Mouse (Mus musculus) embryonic facial prominence, embryonic 14.5 days (tissue): Measurements from ENCODE around the gene Ints12. TPM values are rescaled to one million over a fixed set of nuclear protein-coding genes. Genes with fewer than 3 reads are reported as not detected.

ENCODE experiments used
- ATAC-seq: fragments of 200-750 bp; cut with Nextera tagmentation; 2 replicates; pipeline ENCODE4 v1.8.0; 2017; ENCODE audit warnings: low read depth, moderate number of reproducible peaks, moderate TSS enrichment
- DNase-seq: peaks from one replicate; pipeline ENCODE4 v3.0.0-alpha.2; 2015; ENCODE audit warnings: low spot score
- H3K27ac ChIP-seq: fragments of 300-500 bp; sonication (generic); replicated peaks from 2 replicates; pipeline ENCODE4 v1.5.1; 2014; ENCODE audit warnings: low read depth, mild to moderate bottlenecking, low read length, moderate library complexity
- H3K27me3 ChIP-seq: fragments of 300-500 bp; sonication (generic); replicated peaks from 2 replicates; pipeline ENCODE4 v1.6.1; 2014; ENCODE audit warnings: low read length; ENCODE audit not compliant: control insufficient read depth, insufficient read depth
- H3K36me3 ChIP-seq: fragments of 300-500 bp; sonication (generic); 2 replicates; pipeline ENCODE4 v1.6.1; 2014; ENCODE audit warnings: low read length, mixed read lengths; ENCODE audit not compliant: control insufficient read depth, insufficient read depth
- H3K4me1 ChIP-seq: fragments of 300-500 bp; sonication (generic); 2 replicates; pipeline ENCODE4 v1.6.1; 2014; ENCODE audit warnings: antibody characterized with exemption, low read length; ENCODE audit not compliant: control insufficient read depth, insufficient read depth
- H3K4me2 ChIP-seq: fragments of 300-500 bp; sonication (generic); 2 replicates; pipeline ENCODE4 v1.6.1; 2014; ENCODE audit warnings: low read depth, mild to moderate bottlenecking, low read length, moderate library complexity, mixed read lengths
- H3K4me3 ChIP-seq: fragments of 300-500 bp; sonication (generic); 2 replicates; pipeline ENCODE4 v1.5.1; 2014; ENCODE audit warnings: low read depth, mild to moderate bottlenecking, low read length
- H3K9ac ChIP-seq: fragments of 300-500 bp; sonication (generic); 2 replicates; pipeline ENCODE4 v1.6.1; 2014; ENCODE audit warnings: low read depth, mild to moderate bottlenecking, low read length, moderate library complexity, mixed read lengths
- H3K9me3 ChIP-seq: fragments of 300-500 bp; sonication (generic); 2 replicates; pipeline ENCODE4 v1.6.1; 2016; ENCODE audit warnings: low read length; ENCODE audit not compliant: control insufficient read depth
- WGBS: fragments of 180-500 bp; shearing (Covaris S2); extraction: QIAGEN DNeasy Blood & Tissue Kit; methylation state at CpG from one replicate; pipeline ENCODE4 v1.1.7; 2014; 5-methylcytosine and 5-hydroxymethylcytosine counted together
- polyA plus RNA-seq: library from polyadenylated mRNA; unstranded; fragments of >200 nt; fragmentation: Nextera tagmentation; extraction: Ambion mirVana; gene quantifications from 2 replicates; pipeline ENCODE4 v1.2.1, GENCODE M21; 2014

Ints12 gene
- polyA plus RNA-seq, 1 experiment from 2014 or later, result 21.9 TPM

DNA sequence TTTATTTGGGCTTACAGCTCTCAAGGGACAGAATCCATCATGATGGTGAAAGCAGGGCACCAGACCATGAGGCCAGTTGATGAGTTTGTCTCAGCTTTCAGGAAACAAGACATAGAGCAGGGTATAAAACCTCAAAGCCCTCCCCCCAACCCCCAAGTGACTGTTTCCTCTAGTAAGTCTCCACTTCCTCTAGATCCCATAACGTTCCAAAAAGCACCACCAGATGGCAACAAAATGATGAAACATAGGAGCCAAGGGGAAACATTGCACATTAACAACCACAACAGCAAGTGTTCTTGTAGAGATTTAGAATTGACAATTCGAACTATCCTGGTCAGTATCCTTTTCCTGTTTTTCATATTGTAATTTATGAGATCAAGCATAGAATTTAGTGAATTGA, 20.1 kb downstream of the Ints12 start:
- H3K4me1 ChIP-seq, result no peaks in the 10 kb centered on the region
- no peaks in the 10 kb centered on the region for H3K9me3 ChIP-seq
- peaks cover 31% of the 10 kb centered on the region for H3K36me3 ChIP-seq
- DNase-seq (peak; percentile 35), ATAC-seq (no peak)
- H3K9ac ChIP-seq, result no peak overlapping the region
- H3K27ac ChIP-seq, result no peak overlapping the region
- no peak overlapping the region for H3K4me3 ChIP-seq
- WGBS, result 42% methylated on average over 2 of the region's 2 CpGs
- no peak overlapping the region for H3K4me2 ChIP-seq
- no peaks in the 10 kb centered on the region for H3K27me3 ChIP-seq

- ATAC-seq (no peak), DNase-seq (peak; percentile 61)
- H3K9me3 ChIP-seq, result no peaks in the 10 kb centered on the region
- H3K36me3 ChIP-seq, result peaks cover 18% of the 10 kb centered on the region
- H3K27ac ChIP-seq, result no peak overlapping the region; the same call in 1 of the 2 replicates
- no peak overlapping the region for H3K4me2 ChIP-seq
- 15% methylated on average over 1 of the region's 1 CpGs for WGBS
- H3K9ac ChIP-seq, result no peak overlapping the region
- H3K27me3 ChIP-seq, result no peaks in the 10 kb centered on the region
- no peaks in the 10 kb centered on the region for H3K4me1 ChIP-seq
- no peak overlapping the region for H3K4me3 ChIP-seq
These were observed 21.6 kb downstream of the Ints12 start for GRCm38 (mm10) chr3:133113281-133113680.

- ATAC-seq (no peak), DNase-seq (no peak)
- no peaks in the 10 kb centered on the region for H3K9me3 ChIP-seq
- H3K27me3 ChIP-seq, result no peaks in the 10 kb centered on the region
- 90% methylated on average over 5 of the region's 5 CpGs for WGBS
- H3K4me2 ChIP-seq, result no peak overlapping the region
- no peaks in the 10 kb centered on the region for H3K4me1 ChIP-seq
- no peak overlapping the region for H3K27ac ChIP-seq
- H3K4me3 ChIP-seq, result no peak overlapping the region
- no peaks in the 10 kb centered on the region for H3K36me3 ChIP-seq
- H3K9ac ChIP-seq, result no peak overlapping the region
These were observed 39.7 kb downstream of the Ints12 start for GRCm38 (mm10) chr3:133131372-133131771.

- WGBS, result 63% methylated on average over 8 of the region's 8 CpGs
- Histone ChIP-seq H3K9ac (no peak overlapping the region), H3K36me3 (no peaks in the 10 kb centered on the region), H3K27me3 (no peaks in the 10 kb centered on the region), H3K27ac (no peak overlapping the region), H3K4me3 (no peak overlapping the region), H3K9me3 (no peaks in the 10 kb centered on the region), H3K4me1 (no peaks in the 10 kb centered on the region), H3K4me2 (no peak overlapping the region)
- DNase-seq (no peak), ATAC-seq (no peak)
These were observed 41.0 kb downstream of the Ints12 start for GRCm38 (mm10) chr3:133132611-133133010.

GRCm38 (mm10) chr3:133141877-133142276, 50.2 kb downstream of the Ints12 start:
- H3K4me2 ChIP-seq, result no peak overlapping the region
- ATAC-seq, result no peak
- WGBS, result 86% methylated on average over 6 of the region's 6 CpGs

GRCm38 (mm10) chr3:133144511-133145147, 53.0 kb downstream of the Ints12 start:
- DNase-seq, result no peak
- no peaks in the 10 kb centered on the region for H3K36me3 ChIP-seq
- 82% methylated on average over 6 of the region's 6 CpGs for WGBS

More at GRCm38 (mm10) chr3:133141877-133142276, 50.2 kb downstream of the Ints12 start:
- Histone ChIP-seq H3K27me3 (no peaks in the 10 kb centered on the region), H3K4me1 (peaks cover 4% of the 10 kb centered on the region; the same call in 1 of the 2 replicates), H3K9me3 (no peaks in the 10 kb centered on the region), H3K9ac (no peak overlapping the region), H3K27ac (no peak overlapping the region), H3K4me3 (no peak overlapping the region), H3K36me3 (no peaks in the 10 kb centered on the region)
- DNase-seq, result no peak

DNA sequence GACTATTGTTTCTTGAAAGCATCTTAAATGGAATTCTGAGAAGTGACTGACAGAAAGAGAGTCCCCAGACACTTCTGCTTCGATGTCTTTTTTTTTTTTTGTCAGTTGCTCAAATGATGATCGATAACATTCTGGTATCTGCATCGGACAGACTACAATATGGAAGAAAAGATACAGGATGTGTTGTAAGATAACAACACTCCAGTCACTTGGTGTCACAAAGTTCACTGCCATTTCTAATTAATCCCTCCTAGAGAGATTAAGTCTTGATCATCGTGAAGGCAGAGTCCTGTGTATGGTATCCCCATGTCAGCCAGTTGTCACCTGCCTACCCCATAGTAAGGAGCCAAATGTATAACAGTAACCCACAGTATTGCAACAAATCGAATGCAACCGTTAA, 60.0 kb downstream of the Ints12 start:
- Histone ChIP-seq H3K27me3 (no peaks in the 10 kb centered on the region), H3K9me3 (no peaks in the 10 kb centered on the region), H3K4me1 (no peaks in the 10 kb centered on the region), H3K27ac (no peak overlapping the region), H3K4me3 (no peak overlapping the region), H3K9ac (no peak overlapping the region), H3K36me3 (no peaks in the 10 kb centered on the region), H3K4me2 (no peak overlapping the region)
- 86% methylated on average over 6 of the region's 6 CpGs for WGBS
- DNase-seq (no peak), ATAC-seq (no peak)

More at GRCm38 (mm10) chr3:133144511-133145147, 53.0 kb downstream of the Ints12 start:
- H3K4me1 ChIP-seq, result peaks cover 4% of the 10 kb centered on the region; the same call in 1 of the 2 replicates
- H3K4me2 ChIP-seq, result no peak overlapping the region
- H3K4me3 ChIP-seq, result no peak overlapping the region
- no peak for ATAC-seq
- H3K9ac ChIP-seq, result no peak overlapping the region
- H3K27me3 ChIP-seq, result no peaks in the 10 kb centered on the region
- H3K27ac ChIP-seq, result no peak overlapping the region
- H3K9me3 ChIP-seq, result no peaks in the 10 kb centered on the region

DNA sequence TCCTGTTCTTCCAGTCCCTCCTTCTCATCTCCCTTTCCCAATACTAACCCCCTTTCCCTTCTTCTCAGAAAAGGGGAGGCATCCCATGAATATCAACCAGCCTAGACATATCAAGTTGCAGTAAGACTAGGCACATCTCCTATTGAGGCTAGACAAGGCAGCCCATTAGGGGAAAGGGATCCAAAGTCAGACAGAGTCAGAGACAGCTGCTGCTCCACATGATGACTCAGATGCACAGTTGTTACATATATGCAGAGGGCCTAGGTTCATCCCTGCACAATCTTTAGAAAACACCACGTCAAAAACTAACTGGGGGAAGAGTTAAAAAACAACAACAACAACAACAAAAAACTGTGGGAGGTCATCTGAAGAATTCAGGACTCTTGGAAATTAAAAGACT, 61.2 kb downstream of the Ints12 start:
- Histone ChIP-seq H3K4me1 (no peaks in the 10 kb centered on the region), H3K4me2 (no peak overlapping the region), H3K4me3 (no peak overlapping the region), H3K27ac (no peak overlapping the region), H3K27me3 (no peaks in the 10 kb centered on the region), H3K9me3 (no peaks in the 10 kb centered on the region), H3K36me3 (no peaks in the 10 kb centered on the region), H3K9ac (no peak overlapping the region)
- DNase-seq, result no peak
- WGBS, result 57% methylated on average over 1 of the region's 1 CpGs
- ATAC-seq, result no peak

DNA sequence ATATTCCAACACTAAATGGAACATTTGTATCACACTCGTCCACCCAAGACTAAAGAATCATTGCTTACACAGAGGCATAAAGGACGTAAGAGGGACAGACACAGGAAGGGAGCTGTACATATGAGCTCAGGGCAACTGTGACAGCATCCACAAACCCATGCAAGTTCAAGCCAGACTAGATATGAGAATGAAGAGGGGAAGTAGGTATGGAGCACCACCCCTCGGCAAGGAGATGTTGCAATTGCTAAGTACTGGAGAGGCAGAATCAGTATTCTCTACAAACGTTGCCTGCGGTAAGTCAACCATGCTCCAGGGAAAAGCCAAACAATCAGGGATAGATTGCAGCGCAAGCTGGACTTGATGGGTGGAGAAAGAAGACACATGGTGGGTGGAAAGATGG, 62.0 kb downstream of the Ints12 start:
- no peak overlapping the region for H3K27ac ChIP-seq
- 78% methylated on average over 6 of the region's 6 CpGs for WGBS
- ATAC-seq, result no peak
- H3K9me3 ChIP-seq, result no peaks in the 10 kb centered on the region
- no peaks in the 10 kb centered on the region for H3K27me3 ChIP-seq
- no peak for DNase-seq
- H3K4me2 ChIP-seq, result no peak overlapping the region
- no peak overlapping the region for H3K4me3 ChIP-seq
- no peaks in the 10 kb centered on the region for H3K4me1 ChIP-seq
- H3K36me3 ChIP-seq, result no peaks in the 10 kb centered on the region
- no peak overlapping the region for H3K9ac ChIP-seq
